Mouse (Mus musculus) spleen, embryonic (tissue): ENCODE data around the gene Carns1.

Experiments
- CTCF ChIA-PET: fragments of 350-600 bp; sonication (Branson Sonifier 250); formaldehyde crosslinking; loops from one replicate; lab custom pipeline; 2022; lab: Charles Lee

Carns1 gene

GRCm38 (mm10) chr19:4203604-4204326 lies 28.5 kb upstream of the Carns1 start:
- CTCF ChIA-PET, result interaction anchor here (0.6 to 2.5 kb wide), 2 partner anchors 24 to 50 kb away, joined by 3 to 14 read pairs; no protein-coding TSS in a partner anchor

GRCm38 (mm10) chr19:4203148-4203547 lies 27.9 kb upstream of the Carns1 start:
- CTCF ChIA-PET, result interaction anchor here (2.5 kb wide), 1 partner anchor 25 kb away, joined by 14 read pairs; no protein-coding TSS in a partner anchor

GRCm38 (mm10) chr19:4202149-4202548 lies 26.9 kb upstream of the Carns1 start:
- CTCF ChIA-PET, result interaction anchor here (1.0 to 2.2 kb wide), 2 partner anchors 28 to 60 kb away, joined by 6 to 12 read pairs; no protein-coding TSS in a partner anchor

GRCm38 (mm10) chr19:4201291-4201909 lies 26.1 kb upstream of the Carns1 start, which contains the start of gene Rad9a:
Gene Rad9a (minus strand): TSS chr19:4201662.
- CTCF ChIA-PET, result interaction anchor here (0.5 to 2.2 kb wide), 5 partner anchors 28 to 149 kb away, joined by 3 to 12 read pairs (median 6); no protein-coding TSS in a partner anchor

GRCm38 (mm10) chr19:4197180-4197579 lies 21.9 kb upstream of the Carns1 start:
- CTCF ChIA-PET, result interaction anchor here (0.8 to 1.2 kb wide), 3 partner anchors 10 to 12 kb away, joined by 3 to 4 read pairs (median 4); no protein-coding TSS in a partner anchor

- CTCF ChIA-PET, result interaction anchor here (0.8 to 1.0 kb wide), 2 partner anchors 12 to 27 kb away, joined by 3 read pairs; no protein-coding TSS in a partner anchor
Measured at GRCm38 (mm10) chr19:4196548-4196947, 21.3 kb upstream of the Carns1 start.

- CTCF ChIA-PET, result interaction anchor here (1.0 kb wide), 1 partner anchor 27 kb away, joined by 3 read pairs; no protein-coding TSS in a partner anchor
Measured at GRCm38 (mm10) chr19:4196048-4196447, 20.8 kb upstream of the Carns1 start.

GRCm38 (mm10) chr19:4194776-4195650 lies 19.7 kb upstream of the Carns1 start:
- CTCF ChIA-PET, result no interaction called here

GRCm38 (mm10) chr19:4194021-4194724 lies 18.9 kb upstream of the Carns1 start:
- CTCF ChIA-PET, result no interaction called here

- CTCF ChIA-PET, result no interaction called here
Measured at GRCm38 (mm10) chr19:4193129-4193528, 17.9 kb upstream of the Carns1 start.

GRCm38 (mm10) chr19:4192251-4192985 lies 17.1 kb upstream of the Carns1 start:
- CTCF ChIA-PET, result interaction anchor here (0.6 to 1.1 kb wide), 3 partner anchors 15 to 143 kb away, joined by 3 to 14 read pairs (median 5); partner anchors contain the start of gene Ptprcap

GRCm38 (mm10) chr19:4191528-4192250 lies 16.4 kb upstream of the Carns1 start, which contains the start of gene Ppp1ca:
Gene Ppp1ca (plus strand): TSS chr19:4192065.
- CTCF ChIA-PET, result interaction anchor here (0.6 to 1.1 kb wide), 4 partner anchors 15 to 144 kb away, joined by 3 to 14 read pairs (median 4); partner anchors contain the start of gene Ptprcap

- CTCF ChIA-PET, result interaction anchor here (0.8 kb wide), 2 partner anchors 13 to 36 kb away, joined by 3 read pairs; no protein-coding TSS in a partner anchor
Measured at GRCm38 (mm10) chr19:4190831-4191334, 15.6 kb upstream of the Carns1 start, which contains the start of gene Tbc1d10c. Gene Tbc1d10c (minus strand): TSS chr19:4191284.

GRCm38 (mm10) chr19:4189051-4189620 lies 13.9 kb upstream of the Carns1 start:
- CTCF ChIA-PET, result interaction anchor here (0.5 to 1.1 kb wide), 2 partner anchors 51 to 484 kb away, joined by 3 to 4 read pairs; no protein-coding TSS in a partner anchor

- CTCF ChIA-PET, result interaction anchor here (0.6 to 1.5 kb wide), 4 partner anchors 30 to 862 kb away, joined by 3 to 4 read pairs (median 4); no protein-coding TSS in a partner anchor
Measured at GRCm38 (mm10) chr19:4187303-4187702, 12.0 kb upstream of the Carns1 start.

GRCm38 (mm10) chr19:4184976-4185975 lies 10.0 kb upstream of the Carns1 start:
- CTCF ChIA-PET, result interaction anchor here (0.6 to 1.7 kb wide), 5 partner anchors 12 to 119 kb away, joined by 3 to 7 read pairs (median 3); no protein-coding TSS in a partner anchor
